Mouse (Mus musculus): ENCODE measurements around the gene Gm27027. TPM values are rescaled to one million over a fixed set of nuclear protein-coding genes. Genes with fewer than 3 reads are reported as not detected.

Gene Gm27027
- polyA plus RNA-seq, 1 experiment from 2014 or later = not detected

GRCm38 (mm10) chr2:93919093-93919492 lies 77.1 kb downstream of the Gm27027 start:
- Histone ChIP-seq H3K36me3 (no peaks in the 10 kb centered on the region), H3K4me2 (no peak overlapping the region), H3K9ac (no peak overlapping the region), H3K9me3 (no peaks in the 10 kb centered on the region), H3K27me3 (no peaks in the 10 kb centered on the region), H3K4me3 (no peak overlapping the region), H3K4me1 (no peaks in the 10 kb centered on the region), H3K27ac (no peak overlapping the region)
- ATAC-seq (ENCODE audit: insufficient number of reproducible peaks, insufficient read depth, low FRiP score, low TSS enrichment, low read depth) = no peak
- WGBS = 77% methylated on average over 3 of the region's 3 CpGs

DNA sequence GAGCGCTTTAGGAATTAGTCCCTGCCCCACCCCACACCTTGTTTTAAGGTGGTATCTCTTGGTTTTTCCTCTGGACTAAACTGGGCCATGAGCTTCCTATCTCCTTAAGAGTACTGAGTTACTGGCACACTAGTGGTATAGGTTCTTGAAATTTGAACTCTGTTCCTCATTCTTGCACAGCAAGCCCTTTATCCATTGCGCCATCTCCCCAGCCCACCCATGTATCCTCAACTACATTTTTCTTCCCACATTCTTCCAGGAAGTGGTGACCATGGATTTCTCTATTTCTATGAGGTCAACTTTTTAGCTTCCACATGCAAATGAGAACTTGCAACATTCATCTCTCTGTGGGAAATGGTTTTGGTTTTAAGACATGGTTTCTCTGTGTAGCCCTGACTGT lies 82.6 kb downstream of the Gm27027 start:
- H3K9ac ChIP-seq = no peak overlapping the region
- H3K27me3 ChIP-seq = peaks cover 5% of the 10 kb centered on the region; the same call in 1 of the 2 replicates
- no peaks in the 10 kb centered on the region for H3K36me3 ChIP-seq
- WGBS = 86% methylated on average over 2 of the region's 2 CpGs
- ATAC-seq (ENCODE audit: insufficient number of reproducible peaks, insufficient read depth, low FRiP score, low TSS enrichment, low read depth) = no peak
- no peaks in the 10 kb centered on the region for H3K4me1 ChIP-seq
- no peak overlapping the region for H3K4me3 ChIP-seq
- H3K27ac ChIP-seq = no peak overlapping the region
- no peaks in the 10 kb centered on the region for H3K9me3 ChIP-seq
- H3K4me2 ChIP-seq = no peak overlapping the region

DNA sequence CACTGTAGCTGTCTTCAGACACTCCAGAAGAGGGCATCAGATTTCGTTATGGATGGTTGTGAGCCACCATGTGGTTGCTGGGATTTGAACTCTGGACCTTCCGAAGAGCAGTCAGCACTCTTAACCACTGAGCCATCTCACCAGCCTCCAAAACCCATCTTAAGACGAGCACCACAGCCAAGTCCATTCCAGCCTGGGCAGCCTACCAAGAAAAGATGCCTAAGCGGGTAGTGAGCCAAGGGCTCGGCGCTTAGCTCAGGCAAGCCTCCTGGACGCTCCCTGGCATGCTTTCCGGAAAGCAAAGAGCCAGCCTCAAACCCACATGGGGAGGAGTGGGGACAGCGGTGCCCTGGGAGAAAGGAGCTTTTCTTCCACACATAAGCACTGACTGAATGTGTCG lies 84.2 kb downstream of the Gm27027 start:
- H3K4me2 ChIP-seq = no peak overlapping the region
- 83% methylated on average over 10 of the region's 10 CpGs for WGBS
- H3K27me3 ChIP-seq = peaks cover 5% of the 10 kb centered on the region; the same call in 1 of the 2 replicates
- no peak overlapping the region for H3K27ac ChIP-seq
- peaks cover 5% of the 10 kb centered on the region for H3K4me1 ChIP-seq
- no peaks in the 10 kb centered on the region for H3K36me3 ChIP-seq
- H3K4me3 ChIP-seq = no peak overlapping the region
- no peaks in the 10 kb centered on the region for H3K9me3 ChIP-seq
- H3K9ac ChIP-seq = no peak overlapping the region
- ATAC-seq (ENCODE audit: insufficient number of reproducible peaks, insufficient read depth, low FRiP score, low TSS enrichment, low read depth) = no peak

GRCm38 (mm10) chr2:93909716-93910115 lies 86.4 kb downstream of the Gm27027 start:
- H3K27me3 ChIP-seq = peaks cover 5% of the 10 kb centered on the region; the same call in 1 of the 2 replicates
- H3K27ac ChIP-seq = no peak overlapping the region
- no peaks in the 10 kb centered on the region for H3K9me3 ChIP-seq
- H3K4me1 ChIP-seq = peaks cover 5% of the 10 kb centered on the region
- no peak overlapping the region for H3K9ac ChIP-seq
- H3K36me3 ChIP-seq = no peaks in the 10 kb centered on the region
- ATAC-seq (ENCODE audit: insufficient number of reproducible peaks, insufficient read depth, low FRiP score, low TSS enrichment, low read depth) = no peak
- no peak overlapping the region for H3K4me2 ChIP-seq
- H3K4me3 ChIP-seq = no peak overlapping the region
- 77% methylated on average over 5 of the region's 5 CpGs for WGBS

- Histone ChIP-seq H3K4me2 (no peak overlapping the region), H3K36me3 (no peaks in the 10 kb centered on the region), H3K4me1 (peaks cover 5% of the 10 kb centered on the region), H3K4me3 (no peak overlapping the region), H3K27ac (no peak overlapping the region), H3K9ac (no peak overlapping the region), H3K9me3 (no peaks in the 10 kb centered on the region), H3K27me3 (peaks cover 5% of the 10 kb centered on the region; the same call in 1 of the 2 replicates)
- ATAC-seq (ENCODE audit: insufficient number of reproducible peaks, insufficient read depth, low FRiP score, low TSS enrichment, low read depth) = no peak
- WGBS = 42% methylated on average over 9 of the region's 9 CpGs
Observed at GRCm38 (mm10) chr2:93907519-93908294, 88.4 kb downstream of the Gm27027 start.

Other genes with a start within 250 kb of the Gm27027 start
- 103 and 120 TPM in 2 replicates for gene Ext2, start 173.8 kb downstream of the Gm27027 start, polyA plus RNA-seq (2015; fragmentation: Nextera tagmentation; extraction: Ambion mirVana)
- 8.8 TPM in 2 replicates for gene Accs, start 146.4 kb downstream of the Gm27027 start, polyA plus RNA-seq (2015; fragmentation: Nextera tagmentation; extraction: Ambion mirVana)
- gene Accsl, start 127.2 kb downstream of the Gm27027 start, polyA plus RNA-seq (2015; fragmentation: Nextera tagmentation; extraction: Ambion mirVana) = not detected in 2 replicates
- gene Gm13889, start 39.2 kb downstream of the Gm27027 start, polyA plus RNA-seq (2015; fragmentation: Nextera tagmentation; extraction: Ambion mirVana) = 3.5 and 3.7 TPM in 2 replicates
- gene Alkbh3, start 14.5 kb upstream of the Gm27027 start, polyA plus RNA-seq (2015; fragmentation: Nextera tagmentation; extraction: Ambion mirVana) = 73.3 and 80.7 TPM in 2 replicates
- 119 and 120 TPM in 2 replicates for gene Hsd17b12, start 161.6 kb upstream of the Gm27027 start, polyA plus RNA-seq (2015; fragmentation: Nextera tagmentation; extraction: Ambion mirVana)